Mouse (Mus musculus): ENCODE data around the gene Slc26a10. TPM values are rescaled to one million over a fixed set of nuclear protein-coding genes. Genes with fewer than 3 reads are reported as not detected.

The Slc26a10 gene
- polyA plus RNA-seq, 1 experiment, result 1.3 TPM

GRCm38 (mm10) chr10:127177719-127178118, 2.7 kb downstream of the Slc26a10 start:
- peak overlapping the region; percentile 18 for H3K4me3 ChIP-seq
- no peak for TF ChIP-seq CEBPB (IDR thresholded peaks at IDR 0.05; ENCODE audit: insufficient read depth, poor library complexity, severe bottlenecking)
- no peak for TF ChIP-seq REST (IDR thresholded peaks at IDR 0.05; ENCODE audit: insufficient read depth, insufficient read length)
- TF ChIP-seq TCF3 (IDR thresholded peaks at IDR 0.05; ENCODE audit: insufficient read length, low read depth), result no peak
- TF ChIP-seq POLR2A (IDR thresholded peaks at IDR 0.05; ENCODE audit: insufficient read length, low read depth), result no peak
- H3K27me3 ChIP-seq (ENCODE audit: control insufficient read depth, insufficient read depth, insufficient read length), result no peaks in the 10 kb centered on the region

GRCm38 (mm10) chr10:127177235-127177634, 3.2 kb downstream of the Slc26a10 start:
- H3K79me2 ChIP-seq (ENCODE audit: control insufficient read depth, insufficient read depth), result no peaks in the 10 kb centered on the region
- H3ac ChIP-seq (ENCODE audit: control insufficient read depth, insufficient read length), result no peak overlapping the region
- H3K36me3 ChIP-seq (ENCODE audit: control insufficient read depth, insufficient read depth), result no peaks in the 10 kb centered on the region
- H3K4me2 ChIP-seq (ENCODE audit: low read depth), result peak overlapping the region; percentile 73
- H3K4me3 ChIP-seq, result peak overlapping the region; percentile 18
- TF ChIP-seq SRF (IDR thresholded peaks at IDR 0.05; ENCODE audit: control insufficient read depth, insufficient read length, low read depth), result no peak
- TF ChIP-seq CEBPB (IDR thresholded peaks at IDR 0.05; ENCODE audit: insufficient read depth, poor library complexity, severe bottlenecking), result no peak
- no peak for TF ChIP-seq MAX (IDR thresholded peaks at IDR 0.05; ENCODE audit: low read depth)
- TF ChIP-seq TCF12 (IDR thresholded peaks at IDR 0.05; ENCODE audit: insufficient read depth, poor library complexity, severe bottlenecking), result no peak
- TF ChIP-seq POLR2AphosphoS2 (IDR thresholded peaks at IDR 0.05; ENCODE audit: insufficient read length, low read depth), result no peak
- TF ChIP-seq USF1 (IDR thresholded peaks at IDR 0.05; ENCODE audit: low read depth), result no peak
- no peaks in the 10 kb centered on the region for H3K27me3 ChIP-seq (ENCODE audit: control insufficient read depth, insufficient read depth, insufficient read length)

More at GRCm38 (mm10) chr10:127177719-127178118, 2.7 kb downstream of the Slc26a10 start:
- Histone ChIP-seq H3K36me3 (ENCODE audit: control insufficient read depth, insufficient read depth) (no peaks in the 10 kb centered on the region), H3K4me2 (ENCODE audit: low read depth) (peak overlapping the region; percentile 73), H3K79me2 (ENCODE audit: control insufficient read depth, insufficient read depth) (no peaks in the 10 kb centered on the region), H3ac (ENCODE audit: control insufficient read depth, insufficient read length) (no peak overlapping the region)

- Histone ChIP-seq H3ac (ENCODE audit: control insufficient read depth, insufficient read length) (no peak overlapping the region), H3K4me3 (peak overlapping the region; percentile 18), H3K4me2 (ENCODE audit: low read depth) (peak overlapping the region; percentile 73), H3K36me3 (ENCODE audit: control insufficient read depth, insufficient read depth) (no peaks in the 10 kb centered on the region), H3K27me3 (ENCODE audit: control insufficient read depth, insufficient read depth, insufficient read length) (no peaks in the 10 kb centered on the region), H3K79me2 (ENCODE audit: control insufficient read depth, insufficient read depth) (no peaks in the 10 kb centered on the region)
- TF ChIP-seq MAX (IDR thresholded peaks at IDR 0.05; ENCODE audit: low read depth) (no peak), CEBPB (IDR thresholded peaks at IDR 0.05; ENCODE audit: insufficient read depth, poor library complexity, severe bottlenecking) (no peak), MYOG (IDR thresholded peaks at IDR 0.05; ENCODE audit: control insufficient read depth in 1 of 3, insufficient read depth in 1 of 3, insufficient read length in 2 of 3, low read depth in 2 of 3) (no peak), MYOD1 (IDR thresholded peaks at IDR 0.05; ENCODE audit: control insufficient read depth in 1 of 3, insufficient read length in 2 of 3, low read depth in 2 of 3) (no peak), POLR2AphosphoS2 (IDR thresholded peaks at IDR 0.05; ENCODE audit: insufficient read length, low read depth) (no peak), TCF12 (IDR thresholded peaks at IDR 0.05; ENCODE audit: insufficient read depth, poor library complexity, severe bottlenecking) (no peak)
These were observed 3.7 kb downstream of the Slc26a10 start for GRCm38 (mm10) chr10:127176756-127177155.

- Histone ChIP-seq H3K4me3 (peak overlapping the region; percentile 18), H3K27me3 (ENCODE audit: control insufficient read depth, insufficient read depth, insufficient read length) (no peaks in the 10 kb centered on the region)
These were observed 4.2 kb downstream of the Slc26a10 start for GRCm38 (mm10) chr10:127176228-127176627.

GRCm38 (mm10) chr10:127174170-127174569, 6.3 kb downstream of the Slc26a10 start:
- H3K4me3 ChIP-seq, result no peak overlapping the region
- no peaks in the 10 kb centered on the region for H3K27me3 ChIP-seq (ENCODE audit: control insufficient read depth, insufficient read depth, insufficient read length)
- TF ChIP-seq CEBPB (IDR thresholded peaks at IDR 0.05; ENCODE audit: insufficient read depth, poor library complexity, severe bottlenecking) (no peak), MYOD1 (IDR thresholded peaks at IDR 0.05; ENCODE audit: control insufficient read depth in 1 of 3, insufficient read length in 2 of 3, low read depth in 2 of 3) (no peak), POLR2A (IDR thresholded peaks at IDR 0.05; ENCODE audit: insufficient read length, low read depth) (no peak), POLR2AphosphoS2 (IDR thresholded peaks at IDR 0.05; ENCODE audit: insufficient read length, low read depth) (no peak), TCF3 (IDR thresholded peaks at IDR 0.05; ENCODE audit: insufficient read length, low read depth) (no peak), MYOG (IDR thresholded peaks at IDR 0.05; ENCODE audit: control insufficient read depth in 1 of 3, insufficient read depth in 1 of 3, insufficient read length in 2 of 3, low read depth in 2 of 3) (no peak), SRF (IDR thresholded peaks at IDR 0.05; ENCODE audit: control insufficient read depth, insufficient read length, low read depth) (no peak), TCF12 (IDR thresholded peaks at IDR 0.05; ENCODE audit: insufficient read depth, poor library complexity, severe bottlenecking) (no peak), REST (IDR thresholded peaks at IDR 0.05; ENCODE audit: insufficient read depth, insufficient read length) (no peak), USF1 (IDR thresholded peaks at IDR 0.05; ENCODE audit: low read depth) (no peak), MAX (IDR thresholded peaks at IDR 0.05; ENCODE audit: low read depth) (no peak), E2F4 (IDR thresholded peaks at IDR 0.05; ENCODE audit: insufficient read depth) (no peak)
- no peaks in the 10 kb centered on the region for H3K79me2 ChIP-seq (ENCODE audit: control insufficient read depth, insufficient read depth)
- no peak overlapping the region for H3ac ChIP-seq (ENCODE audit: control insufficient read depth, insufficient read length)
- no peaks in the 10 kb centered on the region for H3K36me3 ChIP-seq (ENCODE audit: control insufficient read depth, insufficient read depth)
- H3K4me2 ChIP-seq (ENCODE audit: low read depth), result no peak overlapping the region

More at GRCm38 (mm10) chr10:127176228-127176627, 4.2 kb downstream of the Slc26a10 start:
- no peaks in the 10 kb centered on the region for H3K79me2 ChIP-seq (ENCODE audit: control insufficient read depth, insufficient read depth)
- H3K36me3 ChIP-seq (ENCODE audit: control insufficient read depth, insufficient read depth), result no peaks in the 10 kb centered on the region
- peak overlapping the region; percentile 73 for H3K4me2 ChIP-seq (ENCODE audit: low read depth)
- no peak overlapping the region for H3ac ChIP-seq (ENCODE audit: control insufficient read depth, insufficient read length)
- TF ChIP-seq TCF12 (IDR thresholded peaks at IDR 0.05; ENCODE audit: insufficient read depth, poor library complexity, severe bottlenecking) (no peak), USF1 (IDR thresholded peaks at IDR 0.05; ENCODE audit: low read depth) (no peak), REST (IDR thresholded peaks at IDR 0.05; ENCODE audit: insufficient read depth, insufficient read length) (no peak), TCF3 (IDR thresholded peaks at IDR 0.05; ENCODE audit: insufficient read length, low read depth) (no peak), POLR2A (IDR thresholded peaks at IDR 0.05; ENCODE audit: insufficient read length, low read depth) (no peak), SRF (IDR thresholded peaks at IDR 0.05; ENCODE audit: control insufficient read depth, insufficient read length, low read depth) (no peak), MYOD1 (IDR thresholded peaks at IDR 0.05; ENCODE audit: control insufficient read depth in 1 of 3, insufficient read length in 2 of 3, low read depth in 2 of 3) (no peak), E2F4 (IDR thresholded peaks at IDR 0.05; ENCODE audit: insufficient read depth) (no peak), CEBPB (IDR thresholded peaks at IDR 0.05; ENCODE audit: insufficient read depth, poor library complexity, severe bottlenecking) (no peak), MAX (IDR thresholded peaks at IDR 0.05; ENCODE audit: low read depth) (no peak), MYOG (IDR thresholded peaks at IDR 0.05; ENCODE audit: control insufficient read depth in 1 of 3, insufficient read depth in 1 of 3, insufficient read length in 2 of 3, low read depth in 2 of 3) (no peak), POLR2AphosphoS2 (IDR thresholded peaks at IDR 0.05; ENCODE audit: insufficient read length, low read depth) (no peak)

All from myocyte (in vitro differentiated cells).